Mouse (Mus musculus) lung, postnatal 10 days (tissue): ENCODE measurements at regions not wholly inside any gene's neighbourhood (a gene's known extent, or its start where the extent isn't known, plus 50 kb on each side); places are given as distances from the start of the nearest gene placed in this dataset.

Experiments used
- DNase-seq: peaks from one replicate; pipeline ENCODE4 v3.0.0; 2021

DNA sequence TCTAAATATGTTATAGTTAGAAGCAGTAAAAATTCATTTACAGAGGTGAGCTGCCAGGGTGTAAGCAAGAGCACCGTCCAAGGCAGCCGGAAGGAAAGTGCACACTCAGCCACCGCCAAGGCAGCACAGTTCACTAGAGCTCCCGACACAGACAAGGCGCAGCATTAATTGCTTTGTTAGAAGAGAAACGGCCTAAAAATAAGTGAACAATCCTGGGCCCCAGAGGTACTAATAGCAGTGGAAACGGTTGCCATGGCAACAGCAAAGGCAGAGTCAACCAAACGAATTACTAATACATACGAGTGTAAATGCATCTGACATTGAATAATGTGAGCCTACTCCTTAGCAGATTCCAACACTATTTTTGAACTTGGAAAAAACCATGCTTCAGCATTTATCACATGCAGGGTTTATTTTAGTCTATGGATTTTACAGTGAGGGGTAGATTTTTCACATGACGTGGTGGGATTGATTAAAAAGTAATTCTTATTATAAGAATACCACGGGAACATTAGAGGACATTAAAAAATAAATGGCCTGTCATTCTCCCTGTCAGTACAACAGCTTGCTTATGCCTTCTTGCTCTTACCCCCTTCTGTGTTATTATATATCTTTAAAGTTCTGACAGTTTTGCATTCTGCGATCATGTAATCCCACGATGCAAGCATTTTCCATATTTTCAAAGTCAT lies 62.5 kb downstream of the Cavin4 start:
- no peak for DNase-seq

DNA sequence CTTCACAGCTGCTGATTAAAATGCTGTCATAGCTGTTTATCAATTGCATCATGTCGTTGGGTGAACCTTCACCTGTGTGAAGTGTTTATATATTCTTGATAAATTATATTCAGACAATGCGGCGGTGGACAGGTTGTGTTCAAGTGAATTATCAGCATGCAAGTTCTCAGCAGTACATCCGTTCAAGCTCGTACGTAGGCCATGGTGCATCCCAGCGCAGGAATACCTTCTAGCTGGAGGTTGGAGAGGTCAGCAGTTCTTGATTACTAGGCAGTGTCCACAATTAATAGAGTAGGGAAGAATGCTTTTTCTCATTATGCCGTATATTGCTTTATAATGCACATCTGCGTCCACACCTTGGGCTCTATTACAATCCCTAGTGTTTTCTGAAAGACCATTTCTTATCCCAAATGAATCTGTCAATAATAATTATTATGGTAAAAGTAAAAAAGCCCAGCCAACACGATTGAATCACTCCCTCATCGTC lies 63.1 kb downstream of the Cavin4 start:
- no peak for DNase-seq

DNA sequence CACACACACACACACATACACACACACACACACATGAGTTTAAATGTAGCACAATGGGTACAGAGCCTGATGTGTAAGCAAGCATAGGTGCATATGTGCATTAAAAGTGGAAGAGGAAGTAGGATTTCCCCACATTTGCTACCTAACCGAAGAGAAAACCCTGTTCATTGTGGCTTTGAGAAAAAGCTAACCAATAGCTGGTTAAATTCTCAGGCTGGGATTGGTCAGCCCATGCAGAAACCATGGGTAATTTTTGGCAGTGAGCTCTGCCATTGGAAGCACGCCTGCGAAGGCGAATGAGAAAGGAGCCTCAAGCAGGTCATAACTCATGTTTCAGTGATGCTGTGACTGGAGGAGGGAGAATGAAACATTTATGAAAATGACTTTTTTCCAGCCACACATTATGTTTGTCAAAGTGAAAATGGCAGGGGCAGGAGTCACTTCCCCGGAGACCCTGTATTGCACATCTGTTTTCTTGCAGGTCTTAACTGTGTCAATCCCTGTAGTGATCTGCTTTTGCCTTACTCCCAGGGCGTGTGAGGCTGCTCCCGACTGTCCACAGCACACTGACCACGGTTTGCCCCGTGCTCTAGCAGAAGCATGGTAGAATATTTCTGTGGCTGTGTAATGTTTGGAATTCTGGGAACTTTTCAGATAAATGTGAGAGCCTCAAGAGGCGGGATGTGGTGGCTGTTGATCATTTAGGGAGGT lies 71.7 kb downstream of the Cavin4 start:
- peak; percentile 40 for DNase-seq

DNA sequence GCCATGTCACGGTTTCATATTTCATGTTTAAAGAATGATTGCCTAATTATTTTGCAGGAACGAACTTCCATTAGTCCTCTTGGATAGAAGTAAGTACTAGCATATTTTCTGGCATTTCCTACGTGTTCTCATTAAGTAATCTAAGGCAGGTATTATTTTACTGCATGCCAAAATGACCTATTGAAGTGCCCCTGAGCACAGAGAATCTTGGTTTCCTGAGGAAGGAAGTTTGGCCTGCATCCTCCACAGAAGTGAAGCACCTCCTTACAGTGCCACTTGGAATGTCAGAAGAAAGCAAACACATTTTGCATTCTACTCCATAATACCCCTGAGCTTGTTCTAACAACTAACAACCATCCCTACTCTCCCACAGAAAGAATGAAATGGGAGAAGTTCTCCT lies 82.9 kb downstream of the Cavin4 start:
- DNase-seq, result peak; percentile 31

DNA sequence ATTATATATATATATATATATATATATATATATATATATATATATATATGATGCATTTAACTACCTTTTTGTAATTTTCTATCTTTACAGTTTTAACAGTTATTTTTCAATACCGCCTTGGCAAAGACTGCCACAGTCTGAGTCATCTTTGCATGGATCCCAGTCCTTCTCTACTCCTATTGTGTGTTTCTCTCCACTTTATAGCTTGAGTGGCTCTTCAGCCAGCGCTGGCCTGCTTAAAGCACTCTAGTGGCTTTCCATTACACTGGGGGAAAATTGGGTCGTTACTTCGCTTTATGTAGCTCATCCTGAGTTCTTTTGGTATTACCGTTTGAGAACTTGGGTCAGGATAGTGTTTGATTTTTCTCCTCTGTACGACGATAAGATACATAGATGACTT lies 86.3 kb downstream of the Cavin4 start:
- DNase-seq, result no peak

DNA sequence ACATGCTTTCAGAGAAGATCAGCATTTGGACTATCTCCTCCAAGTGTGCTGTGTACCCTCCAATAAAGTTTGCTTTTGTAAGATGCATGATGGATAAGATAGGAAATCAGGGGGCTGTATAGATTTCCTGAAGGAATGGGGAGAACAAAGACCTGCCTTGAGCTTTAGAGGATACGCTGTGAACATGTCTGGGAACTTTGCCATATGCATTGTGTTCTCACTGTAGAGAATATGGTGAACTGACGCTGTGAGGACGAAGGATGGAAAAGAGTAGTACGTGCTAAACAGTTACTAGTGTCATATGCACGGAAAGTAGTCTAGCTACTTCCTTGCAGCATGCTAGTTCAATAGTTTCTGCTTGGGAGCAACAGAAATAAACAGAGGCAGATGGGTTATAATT lies 86.8 kb downstream of the Cavin4 start:
- no peak for DNase-seq

DNA sequence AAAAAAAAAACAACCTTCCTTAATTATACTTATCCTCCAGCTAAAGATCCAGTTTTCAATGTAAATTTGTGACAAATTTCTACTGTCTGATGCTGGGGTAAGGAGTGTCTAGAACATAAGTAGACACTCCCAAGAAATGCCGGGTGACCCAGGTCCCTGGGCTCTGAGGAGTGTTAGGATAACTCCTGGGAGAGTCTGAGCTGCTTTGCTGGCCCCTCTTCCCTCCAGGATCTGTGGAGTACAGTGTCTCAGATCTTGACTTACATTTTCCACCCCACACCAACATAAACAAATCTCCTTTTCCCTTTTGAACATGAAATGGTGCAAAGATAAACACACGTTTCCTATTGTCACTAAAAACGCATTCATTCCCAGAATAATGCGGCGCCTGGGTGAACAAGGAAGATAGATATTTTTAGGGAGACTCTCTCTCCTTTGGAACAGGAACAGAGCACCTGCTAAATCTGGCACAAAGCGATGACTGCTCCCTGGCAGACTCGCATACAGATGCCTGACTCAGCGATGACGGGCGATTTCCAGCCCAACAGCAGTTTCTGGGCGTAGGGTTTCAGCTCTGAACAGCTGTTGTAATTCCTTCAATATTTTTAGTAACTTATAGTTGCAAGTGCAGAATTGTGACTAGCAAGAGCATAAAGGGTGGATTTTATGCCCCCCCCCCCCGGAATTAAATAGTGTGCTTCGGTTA lies 91.3 kb downstream of the Cavin4 start:
- DNase-seq, result peak; percentile 55

DNA sequence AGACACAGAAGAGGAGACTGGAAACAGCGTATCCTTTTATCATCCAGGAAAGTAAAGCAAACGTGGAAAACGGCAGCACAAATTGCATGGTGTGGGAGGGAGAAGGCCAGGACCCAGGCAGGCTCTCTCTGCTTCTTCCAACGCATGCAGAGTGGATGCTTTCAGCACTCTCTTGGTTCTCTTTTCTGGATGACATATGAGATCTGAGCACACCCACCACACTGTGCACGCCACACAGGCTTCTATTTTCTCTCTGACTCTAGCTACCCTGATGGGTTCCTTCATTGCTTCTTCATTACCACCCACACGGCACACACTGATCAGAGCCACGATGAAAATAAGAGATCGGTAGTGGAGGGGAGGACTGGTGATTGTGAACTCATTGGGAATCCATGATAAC lies 97.3 kb downstream of the Cavin4 start:
- DNase-seq, result no peak

DNA sequence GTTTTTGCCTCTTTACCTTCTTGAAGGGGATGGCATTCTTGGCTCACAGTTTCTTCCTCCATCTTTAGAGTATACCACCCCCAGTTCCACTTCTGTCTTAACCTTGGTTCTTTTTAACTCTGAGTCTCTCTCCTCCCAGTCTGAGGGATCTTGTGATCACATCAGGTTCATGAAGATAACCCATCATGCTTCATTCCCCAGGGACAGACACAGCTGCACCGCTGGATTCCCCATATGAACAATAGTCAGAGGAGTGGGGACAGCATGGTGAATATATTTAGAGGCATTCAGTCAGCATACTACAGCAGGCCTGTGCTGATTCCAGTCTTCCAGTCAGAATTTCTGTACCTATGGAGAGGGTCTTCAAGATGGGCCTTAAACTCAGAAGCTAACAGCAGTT lies 103.1 kb downstream of the Cavin4 start:
- no peak for DNase-seq

DNA sequence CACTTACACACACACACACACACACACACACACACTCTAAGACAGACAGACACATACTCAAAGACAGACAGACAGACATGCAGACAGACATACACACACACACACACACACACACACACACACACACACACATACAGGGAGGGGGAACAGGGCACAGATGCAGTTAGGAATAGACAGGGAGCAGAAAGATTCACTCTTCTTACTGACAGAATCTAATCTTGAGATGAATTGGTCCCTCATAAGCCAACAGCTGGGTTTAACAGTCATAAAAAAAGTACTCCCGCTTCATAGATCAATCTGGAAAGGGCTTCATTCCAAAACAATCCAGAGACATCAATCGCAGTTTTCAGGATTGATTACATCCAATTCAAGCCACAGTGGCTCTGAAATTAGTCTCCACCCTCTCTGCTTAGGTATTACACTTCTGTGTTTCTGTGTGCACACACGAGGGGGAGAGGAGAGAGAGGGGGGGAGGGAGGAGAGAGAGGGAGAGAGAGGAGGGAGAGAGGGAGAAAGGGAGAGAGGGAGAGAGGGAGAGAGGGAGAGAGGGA lies 107.2 kb downstream of the Cavin4 start:
- no peak for DNase-seq

DNA sequence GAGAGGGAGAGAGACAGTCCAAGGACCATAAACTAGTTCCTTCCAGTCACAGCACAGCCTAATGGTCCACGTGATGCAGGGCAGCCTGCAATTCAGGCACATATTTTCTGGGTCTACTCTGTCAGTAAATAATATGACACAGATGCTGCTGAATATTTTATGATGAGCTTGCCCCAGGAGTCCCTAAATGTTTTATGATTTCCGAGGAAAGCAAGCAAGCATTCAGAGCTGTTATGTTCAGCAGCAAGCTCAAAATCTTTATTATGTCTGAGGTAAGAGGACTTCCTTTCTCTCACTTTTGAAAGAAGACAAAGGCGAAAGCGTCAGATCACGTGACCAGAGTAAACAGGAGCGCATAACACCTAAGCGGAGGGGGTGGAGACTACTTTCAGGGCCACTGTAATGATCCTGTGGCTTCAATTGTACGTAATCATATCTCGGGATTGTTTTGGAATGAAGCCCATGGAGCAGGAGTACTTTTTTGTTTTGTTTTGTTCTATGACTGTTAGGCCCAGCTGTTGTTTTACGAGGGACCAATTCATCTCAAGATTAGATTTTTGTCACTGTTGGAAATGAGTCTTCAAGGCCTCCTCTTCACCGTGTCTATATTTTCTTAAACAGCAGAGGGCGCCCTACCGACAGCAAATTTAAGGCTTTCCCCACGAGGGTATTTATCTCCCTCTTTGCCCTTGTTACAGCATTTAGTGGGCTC lies 107.8 kb downstream of the Cavin4 start:
- DNase-seq, result peak; percentile 44

DNA sequence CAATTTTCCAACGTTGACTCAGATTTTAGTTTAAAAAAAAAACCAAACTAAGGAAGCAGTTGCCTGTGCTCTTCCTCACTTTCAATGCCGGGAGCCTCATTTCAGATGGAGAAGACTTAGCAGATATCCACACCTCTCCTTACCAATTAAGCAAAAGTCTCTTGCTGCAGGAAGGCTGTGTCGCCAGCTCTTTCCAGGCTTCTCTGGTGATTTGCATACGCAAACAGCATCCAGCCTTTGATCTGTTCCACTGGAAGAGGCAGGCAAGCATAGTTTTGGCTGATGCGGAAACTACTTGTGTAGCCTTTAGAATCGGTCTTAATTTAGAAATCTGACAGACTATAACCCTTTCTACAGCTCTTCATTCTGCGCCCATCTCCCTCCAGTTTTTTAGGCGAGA lies 108.5 kb downstream of the Cavin4 start:
- no peak for DNase-seq

DNA sequence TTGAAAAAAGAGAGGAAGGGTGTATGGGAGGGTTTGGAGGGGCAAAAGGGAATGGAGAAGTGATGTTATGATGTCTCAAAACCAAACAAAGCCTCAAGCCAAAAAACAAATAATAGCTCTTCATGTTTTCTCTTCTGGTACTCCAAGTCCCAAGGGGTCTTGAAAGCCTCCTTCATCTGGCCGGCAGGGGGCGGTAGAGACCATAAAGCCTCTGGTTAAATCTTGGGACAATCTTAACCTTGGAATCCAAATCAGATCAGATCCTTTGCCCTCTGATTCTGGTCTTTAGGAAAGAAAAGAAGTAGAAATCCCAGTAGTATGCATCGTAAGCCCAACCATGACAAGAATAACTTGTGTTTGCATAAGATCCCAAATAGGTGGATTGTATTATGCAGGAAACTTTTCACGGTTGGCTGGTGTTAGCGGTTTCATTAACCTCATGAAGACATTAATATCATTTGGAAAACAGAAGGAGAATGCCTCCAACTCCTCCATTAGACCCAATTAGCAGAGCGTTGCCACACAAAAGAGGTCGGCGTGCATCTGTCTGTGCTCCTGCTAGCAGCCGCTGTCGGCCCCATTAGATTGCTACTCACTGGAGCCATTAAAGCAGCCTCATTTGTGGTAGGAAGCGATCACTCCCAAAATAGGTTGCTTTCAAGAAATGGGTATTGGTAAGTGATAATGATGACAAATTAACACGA lies 116.0 kb downstream of the Cavin4 start:
- DNase-seq, result peak; percentile 72

DNA sequence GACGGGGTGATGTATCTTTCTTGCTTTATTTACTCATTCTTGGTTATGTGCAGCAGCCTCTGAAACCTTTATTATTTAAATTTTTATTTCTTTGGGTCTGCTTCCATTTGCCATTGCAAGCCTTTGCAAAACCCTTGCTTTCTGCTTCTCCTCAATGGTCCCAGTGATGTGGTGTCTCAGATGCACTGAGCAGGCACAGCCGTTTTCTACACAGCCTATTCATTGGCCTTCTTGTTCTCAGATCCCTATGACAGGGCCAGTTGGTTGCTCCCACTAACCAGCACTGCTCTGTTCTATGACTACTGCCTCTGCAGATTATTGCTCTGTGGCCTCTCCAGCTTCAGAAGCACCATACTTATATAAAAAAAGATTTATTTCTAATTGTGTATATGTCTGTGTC lies 116.6 kb downstream of the Cavin4 start:
- DNase-seq, result no peak

DNA sequence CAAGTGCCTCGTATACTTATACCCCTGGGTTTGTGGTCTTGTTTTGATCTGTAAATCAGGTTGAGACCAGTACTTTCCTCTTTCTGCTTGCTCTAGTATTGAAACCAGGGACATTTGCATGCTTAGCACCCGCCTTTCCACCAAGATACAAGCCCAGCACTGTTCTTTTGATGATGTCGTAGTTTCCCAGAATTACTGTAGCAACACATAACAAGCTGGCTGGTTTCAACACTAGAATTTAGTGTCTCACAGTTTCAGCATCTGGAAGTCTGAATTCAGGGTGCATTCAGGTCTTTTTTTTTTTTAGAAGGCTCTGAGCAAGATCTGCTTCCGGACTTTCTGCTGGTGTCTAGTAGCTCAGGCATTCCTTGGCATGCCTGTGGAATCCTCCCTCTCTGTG lies 117.8 kb downstream of the Cavin4 start:
- DNase-seq, result no peak

DNA sequence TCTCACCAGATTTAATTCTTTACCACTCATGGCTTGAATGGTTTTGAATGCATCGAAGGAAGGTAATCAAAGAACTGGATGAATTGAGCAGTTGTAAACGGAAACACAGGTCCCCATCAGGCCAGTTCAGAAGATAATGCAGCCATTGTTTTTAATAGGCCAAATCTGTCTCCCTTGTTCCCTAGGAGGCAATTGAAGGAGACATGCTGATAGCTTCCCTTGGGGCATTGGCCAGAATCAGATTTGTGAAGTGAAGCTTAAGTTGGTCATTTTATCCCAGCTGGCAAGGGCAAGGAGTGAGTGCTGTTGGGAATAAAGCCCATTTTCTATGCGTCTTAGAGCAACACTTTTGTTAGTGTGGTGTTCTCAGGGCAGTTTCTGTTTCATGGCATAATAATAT lies 119.4 kb downstream of the Cavin4 start:
- DNase-seq, result no peak

DNA sequence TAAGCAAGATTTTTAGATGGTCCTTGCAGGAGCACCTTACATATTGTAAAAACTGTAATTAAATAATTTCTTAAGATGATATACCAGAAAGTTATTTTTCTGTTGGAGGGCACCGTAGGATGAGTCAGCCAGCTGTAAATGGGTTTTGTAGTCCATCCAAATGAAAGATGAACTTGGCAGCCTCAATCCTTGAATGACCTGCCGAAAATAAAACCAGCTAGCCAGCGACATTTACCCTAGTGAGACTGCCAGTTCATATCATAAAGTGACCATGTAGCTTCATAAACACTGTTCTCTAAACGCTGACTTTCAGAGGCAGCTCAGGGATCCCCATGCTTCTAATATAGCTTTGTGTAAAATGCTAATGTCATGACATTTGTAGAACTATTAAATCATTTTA lies 127.8 kb downstream of the Cavin4 start:
- no peak for DNase-seq

DNA sequence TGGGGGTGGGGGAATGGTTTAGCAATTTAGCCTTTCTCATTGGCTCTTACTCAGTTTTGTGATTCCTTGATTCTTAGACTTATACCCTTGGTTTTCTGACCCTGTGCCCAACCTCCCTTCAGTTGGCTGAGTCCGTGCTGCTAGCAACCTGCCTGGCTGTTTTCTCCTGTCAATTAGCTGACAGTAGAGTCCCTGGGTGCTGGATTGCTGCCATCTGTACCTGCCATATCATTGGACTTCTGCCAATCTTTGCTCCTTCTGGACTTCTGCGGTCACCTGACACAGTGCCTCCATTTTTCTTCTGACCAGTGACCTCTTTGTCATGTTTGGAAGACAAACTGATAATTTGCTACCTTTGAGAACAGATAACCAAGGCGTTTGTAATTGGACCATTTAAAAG lies 140.5 kb downstream of the Cavin4 start:
- no peak for DNase-seq

DNA sequence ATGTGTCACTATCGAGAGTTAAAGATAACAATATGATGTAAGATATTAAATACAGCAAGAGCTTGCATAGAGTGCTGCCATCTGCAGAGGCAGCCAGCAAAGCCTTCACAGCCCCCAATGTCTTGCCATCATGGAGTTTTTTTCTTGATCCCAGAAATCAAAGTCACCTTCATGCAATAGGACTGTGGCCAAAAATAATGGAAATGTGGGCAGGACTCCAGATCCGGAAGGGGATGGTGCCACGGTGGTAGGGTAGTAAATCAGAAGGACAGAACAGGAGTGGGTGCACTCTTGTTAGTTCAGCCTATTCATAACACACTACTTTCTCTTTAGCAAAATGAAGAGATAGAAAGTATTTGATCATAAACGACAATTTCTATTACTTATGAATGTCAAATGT lies 145.3 kb downstream of the Cavin4 start:
- DNase-seq, result no peak

DNA sequence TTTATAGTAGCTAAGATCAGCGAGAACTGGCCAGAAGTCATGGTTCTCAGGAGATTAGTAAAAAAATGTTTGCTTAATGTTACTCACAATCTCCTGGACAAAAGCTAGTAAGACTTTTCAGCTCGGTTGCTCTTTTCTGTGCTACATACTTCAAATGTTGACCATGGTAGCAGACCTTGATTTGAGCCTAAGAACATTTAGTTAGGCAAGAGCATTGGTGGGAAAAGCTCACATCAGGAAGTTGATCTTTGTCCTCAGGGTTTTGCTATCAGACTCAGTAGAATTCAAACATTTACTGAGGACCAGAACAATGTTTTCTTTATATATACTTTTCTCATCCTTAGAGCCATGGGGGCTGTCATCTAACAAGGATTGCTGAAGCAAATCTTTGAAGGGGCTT lies 170.4 kb downstream of the Cavin4 start:
- no peak for DNase-seq

DNA sequence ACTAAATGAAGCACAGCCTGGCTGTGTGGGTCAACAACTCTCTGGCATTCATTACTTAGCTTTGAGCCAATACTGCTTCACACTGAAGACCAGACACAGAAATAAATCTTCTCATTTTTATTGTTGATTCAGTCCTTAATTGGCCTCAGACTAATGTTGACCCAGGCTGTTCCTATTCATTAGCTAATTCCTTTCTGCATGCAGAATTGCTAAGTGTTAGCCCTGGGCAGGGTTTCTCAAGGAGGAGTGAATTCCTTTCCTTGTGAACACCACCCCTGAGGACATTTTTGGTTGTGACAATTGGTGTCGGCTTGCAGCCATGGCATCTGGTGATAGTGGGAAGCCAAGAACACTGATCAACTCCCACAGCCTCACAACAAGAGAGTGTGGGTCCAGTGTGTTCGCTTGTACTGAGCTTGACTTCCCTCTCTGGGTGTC lies 179.5 kb downstream of the Cavin4 start:
- DNase-seq, result peak; percentile 4

DNA sequence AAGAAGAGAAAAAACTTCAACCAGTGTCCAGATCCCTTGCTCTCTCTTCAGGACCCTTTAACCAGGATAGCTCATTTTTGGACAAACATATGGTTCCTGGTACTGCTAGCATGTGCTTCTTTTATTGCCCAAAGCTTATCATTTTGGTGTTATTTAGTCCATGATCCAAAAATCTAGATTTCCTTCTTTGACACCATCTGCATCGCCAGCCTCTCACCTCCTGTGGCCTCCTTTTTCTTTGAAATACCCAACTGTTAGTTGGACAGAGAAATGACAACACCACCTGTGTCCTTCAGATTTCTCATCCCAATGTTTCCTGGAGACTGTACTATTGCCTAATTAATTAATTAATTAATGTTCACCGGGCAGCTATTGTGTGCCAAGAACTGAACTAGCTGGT lies 188.0 kb upstream of the Plppr1 start:
- no peak for DNase-seq
